Mouse (Mus musculus): Measurements from ENCODE around the gene Mustn1. TPM values are rescaled to one million over a fixed set of nuclear protein-coding genes. Genes with fewer than 3 reads are reported as not detected.
A peak's percentile ranks its signal among the peaks of the same experiment; 100 is the strongest.

Mustn1 gene
- polyA plus RNA-seq (2012; ENCODE audit: insufficient read depth, insufficient read length, low replicate concordance, missing spikeins), result not detected in 2 replicates

- H3K27ac ChIP-seq (ENCODE audit: insufficient read depth, low read depth, low read length), result 0 out of 2 replicates have a peak within 1 kb of the TSS, but pooled peaks have one; percentile 41
- WGBS, result 32% methylated on average over 11 of the region's 11 CpGs
- TF ChIP-seq POLR2A (IDR thresholded peaks at IDR 0.05; ENCODE audit: insufficient read depth, low read depth, low read length) (no peak), CTCF (IDR thresholded peaks at IDR 0.05; ENCODE audit: insufficient read depth, low read depth, low read length) (no peak)
- H3K4me3 ChIP-seq (ENCODE audit: insufficient read depth, low read depth, low read length), result no peak within 1 kb of the TSS
- peaks cover 18% of the 10 kb centered on the region for H3K4me1 ChIP-seq (ENCODE audit: control insufficient read depth, insufficient read depth, low read length)
Observed at GRCm38 (mm10) chr14:30878958-30879571, at the start of gene Mustn1. TSS of gene Mustn1 (plus strand) at chr14:30879200.

GRCm38 (mm10) chr14:30837416-30837996 is 41.5 kb upstream of the Mustn1 start:
- 92% methylated on average over 14 of the region's 14 CpGs for WGBS
- H3K27ac ChIP-seq (ENCODE audit: insufficient read depth, low read depth, low read length), result no peak overlapping the region
- H3K4me1 ChIP-seq (ENCODE audit: control insufficient read depth, insufficient read depth, low read length), result peaks cover 9% of the 10 kb centered on the region
- TF ChIP-seq CTCF (IDR thresholded peaks at IDR 0.05; ENCODE audit: insufficient read depth, low read depth, low read length), result no peak
- H3K4me3 ChIP-seq (ENCODE audit: insufficient read depth, low read depth, low read length), result no peak overlapping the region

- TF ChIP-seq CTCF (IDR thresholded peaks at IDR 0.05; ENCODE audit: insufficient read depth, low read depth, low read length), result no peak
- no peak for TF ChIP-seq POLR2A (IDR thresholded peaks at IDR 0.05; ENCODE audit: insufficient read depth, low read depth, low read length)
- H3K27ac ChIP-seq (ENCODE audit: insufficient read depth, low read depth, low read length), result peak overlapping the region; percentile 21; the same call in 1 of the 2 replicates
- 79% methylated on average over 3 of the region's 3 CpGs for WGBS
- H3K4me1 ChIP-seq (ENCODE audit: control insufficient read depth, insufficient read depth, low read length), result peaks cover 14% of the 10 kb centered on the region; the same call in 1 of the 2 replicates
- H3K4me3 ChIP-seq (ENCODE audit: insufficient read depth, low read depth, low read length), result no peak overlapping the region
Observed at GRCm38 (mm10) chr14:30843701-30844100, 35.3 kb upstream of the Mustn1 start.

GRCm38 (mm10) chr14:30850504-30850903 is 28.5 kb upstream of the Mustn1 start:
- TF ChIP-seq POLR2A (IDR thresholded peaks at IDR 0.05; ENCODE audit: insufficient read depth, low read depth, low read length), result no peak
- TF ChIP-seq CTCF (IDR thresholded peaks at IDR 0.05; ENCODE audit: insufficient read depth, low read depth, low read length), result no peak
- 84% methylated on average over 5 of the region's 5 CpGs for WGBS
- Histone ChIP-seq H3K4me3 (ENCODE audit: insufficient read depth, low read depth, low read length) (no peak overlapping the region), H3K27ac (ENCODE audit: insufficient read depth, low read depth, low read length) (no peak overlapping the region), H3K4me1 (ENCODE audit: control insufficient read depth, insufficient read depth, low read length) (no peaks in the 10 kb centered on the region)

- TF ChIP-seq CTCF (IDR thresholded peaks at IDR 0.05; ENCODE audit: insufficient read depth, low read depth, low read length) (no peak), POLR2A (IDR thresholded peaks at IDR 0.05; ENCODE audit: insufficient read depth, low read depth, low read length) (no peak)
- no peak overlapping the region for H3K4me3 ChIP-seq (ENCODE audit: insufficient read depth, low read depth, low read length)
- no peaks in the 10 kb centered on the region for H3K4me1 ChIP-seq (ENCODE audit: control insufficient read depth, insufficient read depth, low read length)
- WGBS, result 88% methylated on average over 5 of the region's 5 CpGs
- H3K27ac ChIP-seq (ENCODE audit: insufficient read depth, low read depth, low read length), result no peak overlapping the region
Observed at GRCm38 (mm10) chr14:30852325-30852724, 26.7 kb upstream of the Mustn1 start.

GRCm38 (mm10) chr14:30855316-30855715 is 23.7 kb upstream of the Mustn1 start:
- no peak overlapping the region for H3K27ac ChIP-seq (ENCODE audit: insufficient read depth, low read depth, low read length)
- TF ChIP-seq POLR2A (IDR thresholded peaks at IDR 0.05; ENCODE audit: insufficient read depth, low read depth, low read length), result no peak
- TF ChIP-seq CTCF (IDR thresholded peaks at IDR 0.05; ENCODE audit: insufficient read depth, low read depth, low read length), result no peak
- H3K4me1 ChIP-seq (ENCODE audit: control insufficient read depth, insufficient read depth, low read length), result no peaks in the 10 kb centered on the region
- WGBS, result 94% methylated on average over 3 of the region's 3 CpGs
- H3K4me3 ChIP-seq (ENCODE audit: insufficient read depth, low read depth, low read length), result no peak overlapping the region

- no peak overlapping the region for H3K27ac ChIP-seq (ENCODE audit: insufficient read depth, low read depth, low read length)
- TF ChIP-seq POLR2A (IDR thresholded peaks at IDR 0.05; ENCODE audit: insufficient read depth, low read depth, low read length), result no peak
- TF ChIP-seq CTCF (IDR thresholded peaks at IDR 0.05; ENCODE audit: insufficient read depth, low read depth, low read length), result no peak
- H3K4me1 ChIP-seq (ENCODE audit: control insufficient read depth, insufficient read depth, low read length), result peaks cover 9% of the 10 kb centered on the region; the same call in 1 of the 2 replicates
- 85% methylated on average over 10 of the region's 10 CpGs for WGBS
- no peak overlapping the region for H3K4me3 ChIP-seq (ENCODE audit: insufficient read depth, low read depth, low read length)
Observed at GRCm38 (mm10) chr14:30856885-30857507, 22.0 kb upstream of the Mustn1 start.

GRCm38 (mm10) chr14:30857990-30858389 is 21.0 kb upstream of the Mustn1 start:
- H3K27ac ChIP-seq (ENCODE audit: insufficient read depth, low read depth, low read length), result no peak overlapping the region
- TF ChIP-seq POLR2A (IDR thresholded peaks at IDR 0.05; ENCODE audit: insufficient read depth, low read depth, low read length), result no peak
- no peak for TF ChIP-seq CTCF (IDR thresholded peaks at IDR 0.05; ENCODE audit: insufficient read depth, low read depth, low read length)
- WGBS, result 84% methylated on average over 4 of the region's 4 CpGs
- H3K4me1 ChIP-seq (ENCODE audit: control insufficient read depth, insufficient read depth, low read length), result peaks cover 9% of the 10 kb centered on the region; the same call in 1 of the 2 replicates
- no peak overlapping the region for H3K4me3 ChIP-seq (ENCODE audit: insufficient read depth, low read depth, low read length)

All from olfactory bulb, adult 2 months (tissue).